Mouse (Mus musculus): ENCODE results near the gene Ttc39a. TPM values are rescaled to one million over a fixed set of nuclear protein-coding genes. Genes with fewer than 3 reads are reported as not detected.

The Ttc39a gene
- polyA plus RNA-seq, 1 experiment from 2014 or later = 3.2 TPM

DNA sequence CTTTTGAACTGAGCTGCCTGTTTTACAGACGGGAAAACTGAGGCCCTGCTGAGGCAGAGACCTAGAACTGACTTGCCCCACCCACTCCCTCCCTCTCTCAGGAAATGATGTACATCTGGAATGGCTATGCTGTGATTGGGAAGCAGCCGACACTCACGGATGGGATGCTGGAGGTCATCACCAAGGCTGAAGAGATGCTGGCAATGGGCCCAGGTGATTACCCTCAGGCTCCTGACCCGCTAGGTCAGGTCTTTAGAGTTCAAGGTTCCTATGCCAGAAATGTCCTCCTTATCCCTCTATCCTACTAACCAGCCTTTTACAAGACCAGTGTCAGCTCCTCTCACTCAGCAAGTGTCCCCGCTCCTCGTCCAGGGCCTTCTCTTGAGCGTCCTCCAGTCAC is 35.7 kb downstream of the Ttc39a start:
- Histone ChIP-seq H3K36me3 (0 out of 2 replicates have a peak, but pooled peaks cover 7% of the 10 kb centered on the region), H3K9me3 (no peaks in the 10 kb centered on the region), H3K27me3 (no peaks in the 10 kb centered on the region), H3K27ac (replicated peaks) (no peak overlapping the region), H3K9ac (no peak overlapping the region), H3K4me1 (replicated peaks) (peaks cover 6% of the 10 kb centered on the region; the same call in 1 of the 2 replicates), H3K4me2 (no peak overlapping the region), H3K4me3 (no peak overlapping the region)
- 94% methylated on average over 7 of the region's 7 CpGs for WGBS
- ATAC-seq (ENCODE audit: low FRiP score, low read depth) = no peak

DNA sequence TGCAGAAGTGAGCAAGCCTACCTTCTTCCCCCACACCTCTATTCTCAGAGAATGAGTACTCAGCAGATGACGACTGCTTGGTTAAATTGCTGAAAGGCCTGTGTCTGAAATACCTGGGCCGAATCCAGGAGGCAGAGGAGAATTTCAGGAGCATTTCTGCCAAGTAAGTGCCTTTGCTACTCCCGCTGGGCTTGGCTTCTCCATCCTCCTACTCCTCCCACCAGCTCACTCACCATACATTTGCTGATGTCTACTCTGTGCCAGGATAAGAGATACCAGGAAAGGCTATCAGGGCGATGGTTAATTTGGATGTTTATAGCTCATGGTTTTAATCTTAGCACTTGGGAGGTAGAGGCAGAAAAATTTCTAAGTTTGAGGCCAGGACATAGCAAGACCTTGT is 36.2 kb downstream of the Ttc39a start:
- WGBS = 77% methylated on average over 4 of the region's 4 CpGs
- no peaks in the 10 kb centered on the region for H3K27me3 ChIP-seq
- H3K4me3 ChIP-seq = no peak overlapping the region
- no peak overlapping the region for H3K9ac ChIP-seq
- H3K4me1 ChIP-seq (replicated peaks) = peaks cover 6% of the 10 kb centered on the region; the same call in 1 of the 2 replicates
- H3K27ac ChIP-seq (replicated peaks) = no peak overlapping the region
- no peak for ATAC-seq (ENCODE audit: low FRiP score, low read depth)
- no peak overlapping the region for H3K4me2 ChIP-seq
- H3K36me3 ChIP-seq = 0 out of 2 replicates have a peak, but pooled peaks cover 7% of the 10 kb centered on the region
- no peaks in the 10 kb centered on the region for H3K9me3 ChIP-seq

DNA sequence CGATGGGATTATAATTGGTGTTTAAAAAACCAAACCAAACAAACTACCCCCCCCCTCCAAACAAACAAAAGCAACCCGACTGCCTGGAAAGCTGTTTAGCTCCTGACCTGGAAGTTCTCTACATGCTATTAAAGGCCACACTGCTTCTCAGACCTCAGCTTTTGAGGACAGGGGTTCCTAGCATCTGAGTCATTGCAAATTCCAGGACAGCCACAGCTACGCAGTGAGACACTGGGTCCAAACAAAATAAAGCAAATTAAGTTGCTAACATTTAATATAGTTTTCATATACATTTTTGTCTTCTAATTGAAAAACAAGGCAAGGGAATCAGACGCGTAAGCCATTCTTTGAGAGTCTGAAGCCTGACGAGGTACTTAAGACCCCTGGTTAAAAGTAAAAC is 38.0 kb downstream of the Ttc39a start:
- Histone ChIP-seq H3K4me3 (no peak overlapping the region), H3K27ac (replicated peaks) (no peak overlapping the region), H3K4me1 (replicated peaks) (peaks cover 6% of the 10 kb centered on the region; the same call in 1 of the 2 replicates), H3K4me2 (no peak overlapping the region), H3K9me3 (no peaks in the 10 kb centered on the region), H3K36me3 (0 out of 2 replicates have a peak, but pooled peaks cover 7% of the 10 kb centered on the region), H3K9ac (no peak overlapping the region), H3K27me3 (no peaks in the 10 kb centered on the region)
- ATAC-seq (ENCODE audit: low FRiP score, low read depth) = no peak
- WGBS = 81% methylated on average over 6 of the region's 6 CpGs

DNA sequence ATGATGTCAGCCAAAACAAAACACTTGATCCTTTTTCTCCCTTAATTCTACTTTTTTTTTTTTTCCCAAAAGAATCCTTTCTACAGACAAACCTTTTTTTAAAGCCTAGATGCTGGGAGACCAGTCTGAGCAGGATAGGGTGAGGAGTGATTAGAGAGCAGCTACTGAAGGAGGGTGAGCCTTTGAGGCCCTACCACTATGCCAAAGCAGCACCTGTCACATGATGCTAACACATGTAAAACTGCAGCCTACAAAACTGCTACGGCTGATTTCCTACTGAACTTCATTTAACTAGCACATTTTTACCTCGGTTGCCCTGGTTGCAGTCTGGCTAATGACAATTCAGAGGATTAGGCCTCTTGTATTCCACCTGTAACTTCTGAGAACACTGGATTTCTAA is 38.5 kb downstream of the Ttc39a start:
- Histone ChIP-seq H3K36me3 (0 out of 2 replicates have a peak, but pooled peaks cover 10% of the 10 kb centered on the region), H3K9me3 (no peaks in the 10 kb centered on the region), H3K4me1 (replicated peaks) (peaks cover 6% of the 10 kb centered on the region; the same call in 1 of the 2 replicates), H3K4me3 (no peak overlapping the region), H3K4me2 (no peak overlapping the region), H3K27me3 (no peaks in the 10 kb centered on the region), H3K9ac (no peak overlapping the region), H3K27ac (replicated peaks) (no peak overlapping the region)
- WGBS = 61% methylated on average over 2 of the region's 2 CpGs
- no peak for ATAC-seq (ENCODE audit: low FRiP score, low read depth)

DNA sequence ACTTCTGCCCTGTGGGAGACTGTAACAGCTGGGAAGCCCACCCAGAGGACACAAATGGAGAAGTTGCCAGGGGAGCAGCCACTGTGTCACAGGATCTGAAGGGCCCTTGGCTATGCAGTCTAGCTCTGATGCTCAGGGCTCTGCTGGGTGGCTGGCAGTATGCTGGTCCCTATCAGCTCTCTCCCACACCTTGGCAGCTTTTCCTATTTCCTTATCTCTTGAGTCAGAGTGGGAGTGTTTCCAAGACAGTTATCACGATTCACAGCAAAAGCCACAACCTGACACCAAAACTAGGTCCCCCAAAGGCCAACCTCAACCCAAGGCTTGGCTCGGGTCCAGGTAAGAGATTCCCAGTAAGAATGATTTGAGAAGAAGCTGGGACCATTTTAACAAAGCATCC is 39.0 kb downstream of the Ttc39a start:
- no peaks in the 10 kb centered on the region for H3K27me3 ChIP-seq
- WGBS = 79% methylated on average over 2 of the region's 2 CpGs
- no peak overlapping the region for H3K4me3 ChIP-seq
- ATAC-seq (ENCODE audit: low FRiP score, low read depth) = no peak; the same call in 1 of the 2 replicates
- H3K9ac ChIP-seq = no peak overlapping the region
- H3K9me3 ChIP-seq = no peaks in the 10 kb centered on the region
- no peak overlapping the region for H3K27ac ChIP-seq (replicated peaks)
- H3K4me1 ChIP-seq (replicated peaks) = peaks cover 6% of the 10 kb centered on the region; the same call in 1 of the 2 replicates
- no peak overlapping the region for H3K4me2 ChIP-seq
- H3K36me3 ChIP-seq = 0 out of 2 replicates have a peak, but pooled peaks cover 10% of the 10 kb centered on the region

DNA sequence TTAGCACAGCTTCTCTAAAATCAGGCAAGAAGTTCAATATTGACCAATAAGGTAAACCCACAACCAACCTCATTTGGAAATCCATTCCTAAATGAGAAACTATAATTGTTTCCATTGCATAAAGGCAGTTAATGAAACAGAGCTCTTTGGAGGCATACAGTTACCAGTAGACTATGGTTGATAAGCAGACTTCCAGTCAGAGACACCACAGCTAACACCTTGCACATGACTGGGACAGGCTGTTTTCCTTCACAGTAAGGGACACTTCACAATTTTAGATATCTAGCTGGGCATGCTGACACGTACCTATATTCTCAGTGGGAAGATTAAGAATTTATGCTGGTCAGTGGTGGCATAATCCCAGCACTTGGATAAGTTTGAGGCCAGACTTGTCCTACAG is 39.5 kb downstream of the Ttc39a start:
- WGBS = 85% methylated on average over 1 of the region's 1 CpGs
- ATAC-seq (ENCODE audit: low FRiP score, low read depth) = no peak
- no peaks in the 10 kb centered on the region for H3K9me3 ChIP-seq
- no peak overlapping the region for H3K27ac ChIP-seq (replicated peaks)
- no peak overlapping the region for H3K9ac ChIP-seq
- H3K4me3 ChIP-seq = no peak overlapping the region
- no peak overlapping the region for H3K4me2 ChIP-seq
- H3K36me3 ChIP-seq = 0 out of 2 replicates have a peak, but pooled peaks cover 10% of the 10 kb centered on the region
- H3K27me3 ChIP-seq = no peaks in the 10 kb centered on the region
- H3K4me1 ChIP-seq (replicated peaks) = peaks cover 6% of the 10 kb centered on the region; the same call in 1 of the 2 replicates

DNA sequence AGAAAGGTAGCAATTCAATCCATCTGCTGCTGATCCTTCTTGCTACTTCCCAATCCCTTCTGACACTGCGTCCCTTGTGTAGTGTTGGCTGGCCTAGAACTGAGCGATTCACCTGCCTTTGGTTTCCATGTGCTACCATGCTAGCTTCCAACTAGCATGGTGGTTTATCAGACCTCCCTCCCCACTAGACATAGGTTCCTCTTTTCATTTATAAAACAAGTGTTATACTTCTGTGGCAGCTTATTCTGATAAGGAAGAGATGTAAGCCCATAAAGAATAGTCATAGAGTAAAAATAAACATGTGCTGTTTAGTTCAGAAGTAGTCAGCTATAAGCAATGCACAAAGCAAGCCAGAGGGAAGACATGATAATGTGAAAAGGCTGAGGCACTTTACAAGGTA is 42.1 kb downstream of the Ttc39a start:
- H3K9me3 ChIP-seq = no peaks in the 10 kb centered on the region
- peaks cover 6% of the 10 kb centered on the region; the same call in 1 of the 2 replicates for H3K4me1 ChIP-seq (replicated peaks)
- H3K36me3 ChIP-seq = peaks cover 23% of the 10 kb centered on the region; the same call in 1 of the 2 replicates
- ATAC-seq (ENCODE audit: low FRiP score, low read depth) = no peak
- WGBS = 100% methylated on average over 2 of the region's 2 CpGs
- no peaks in the 10 kb centered on the region for H3K27me3 ChIP-seq
- no peak overlapping the region for H3K9ac ChIP-seq
- H3K4me2 ChIP-seq = no peak overlapping the region
- H3K27ac ChIP-seq (replicated peaks) = no peak overlapping the region
- no peak overlapping the region for H3K4me3 ChIP-seq

DNA sequence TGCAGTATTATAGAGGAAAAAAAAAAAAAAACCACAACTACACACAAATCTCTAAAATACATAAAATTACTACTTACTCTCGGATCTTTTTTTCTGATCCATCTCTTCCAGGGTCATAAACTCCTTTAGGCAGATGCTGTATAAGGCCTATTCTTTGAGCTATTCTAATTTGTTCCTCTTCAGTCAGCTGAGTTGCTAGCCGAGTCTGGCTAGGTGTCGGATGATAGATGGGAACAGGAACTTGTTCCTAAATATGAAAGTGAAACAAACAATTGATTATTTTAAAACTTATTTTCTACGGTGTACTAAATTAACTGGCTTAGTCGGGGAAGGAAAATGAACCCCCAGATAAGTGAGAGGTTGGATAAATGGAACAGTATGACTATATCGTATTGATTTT is 50.4 kb downstream of the Ttc39a start:
- Histone ChIP-seq H3K4me2 (no peak overlapping the region), H3K36me3 (peaks cover 22% of the 10 kb centered on the region), H3K4me3 (no peak overlapping the region), H3K27ac (replicated peaks) (no peak overlapping the region), H3K9ac (no peak overlapping the region), H3K4me1 (replicated peaks) (no peaks in the 10 kb centered on the region), H3K27me3 (no peaks in the 10 kb centered on the region), H3K9me3 (no peaks in the 10 kb centered on the region)
- WGBS = 92% methylated on average over 6 of the region's 6 CpGs
- no peak for ATAC-seq (ENCODE audit: low FRiP score, low read depth)

DNA sequence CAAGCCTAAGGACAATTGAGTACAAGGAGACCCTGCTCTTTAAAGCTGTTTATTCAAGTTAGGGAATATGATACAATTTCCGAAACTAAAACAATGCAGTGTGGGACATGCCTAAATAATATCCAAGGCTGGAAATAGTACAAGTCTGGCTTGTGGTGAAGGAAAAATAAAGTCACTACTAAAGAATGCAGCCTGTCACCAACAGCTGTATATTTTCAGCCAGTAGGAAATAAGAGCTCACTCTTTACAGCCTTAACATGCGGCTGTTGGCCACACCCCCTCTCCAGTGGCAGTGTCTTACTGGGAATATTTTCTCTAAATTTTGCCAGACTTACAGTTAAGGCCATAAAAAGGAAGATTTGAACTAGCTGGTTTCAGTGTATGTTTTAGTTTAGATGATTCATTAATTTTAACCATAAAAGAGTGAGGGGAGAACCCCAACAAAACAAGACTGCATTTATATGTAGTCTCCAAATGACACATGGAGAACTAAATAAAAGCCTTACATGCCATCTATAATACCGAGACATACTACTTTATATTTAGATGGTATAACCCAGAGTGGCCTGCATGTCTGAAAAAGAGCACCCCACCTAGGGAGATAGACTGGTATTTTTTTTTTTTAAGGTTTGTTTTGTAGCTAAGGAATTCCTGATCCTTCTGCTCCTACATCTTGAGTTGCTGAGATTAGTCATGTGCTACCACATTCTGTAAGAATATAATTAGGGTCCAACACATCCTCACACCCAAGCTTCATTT is 54.2 kb downstream of the Ttc39a start:
- Histone ChIP-seq H3K36me3 (0 out of 2 replicates have a peak, but pooled peaks cover 3% of the 10 kb centered on the region), H3K4me3 (no peak overlapping the region), H3K4me2 (no peak overlapping the region), H3K4me1 (replicated peaks) (no peaks in the 10 kb centered on the region), H3K9ac (no peak overlapping the region), H3K27me3 (no peaks in the 10 kb centered on the region), H3K27ac (replicated peaks) (no peak overlapping the region), H3K9me3 (no peaks in the 10 kb centered on the region)
- WGBS = 78% methylated on average over 3 of the region's 3 CpGs
- ATAC-seq (ENCODE audit: low FRiP score, low read depth) = no peak

DNA sequence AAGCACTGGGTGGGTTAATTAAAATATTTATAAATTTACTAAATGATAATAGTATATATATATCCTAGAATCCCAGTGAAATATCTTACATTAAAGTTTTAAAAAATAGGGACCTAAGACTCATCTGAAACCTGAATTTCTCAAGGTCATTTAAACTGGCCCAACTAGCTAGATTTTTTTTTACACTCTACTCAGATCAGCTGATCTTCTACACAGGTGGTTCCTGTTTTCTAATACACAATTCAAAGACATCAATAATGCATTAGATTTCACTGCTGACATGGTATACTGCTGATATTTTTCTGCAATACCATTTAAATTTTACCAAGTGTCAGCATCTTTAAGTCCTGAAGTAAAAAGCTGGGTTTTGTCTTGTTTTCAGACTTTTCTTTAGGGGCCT is 57.5 kb downstream of the Ttc39a start:
- Histone ChIP-seq H3K27me3 (no peaks in the 10 kb centered on the region), H3K4me1 (replicated peaks) (no peaks in the 10 kb centered on the region), H3K27ac (replicated peaks) (no peak overlapping the region), H3K4me2 (no peak overlapping the region), H3K9me3 (no peaks in the 10 kb centered on the region), H3K4me3 (no peak overlapping the region), H3K9ac (no peak overlapping the region), H3K36me3 (no peaks in the 10 kb centered on the region)
- no peak for ATAC-seq (ENCODE audit: low FRiP score, low read depth)

DNA sequence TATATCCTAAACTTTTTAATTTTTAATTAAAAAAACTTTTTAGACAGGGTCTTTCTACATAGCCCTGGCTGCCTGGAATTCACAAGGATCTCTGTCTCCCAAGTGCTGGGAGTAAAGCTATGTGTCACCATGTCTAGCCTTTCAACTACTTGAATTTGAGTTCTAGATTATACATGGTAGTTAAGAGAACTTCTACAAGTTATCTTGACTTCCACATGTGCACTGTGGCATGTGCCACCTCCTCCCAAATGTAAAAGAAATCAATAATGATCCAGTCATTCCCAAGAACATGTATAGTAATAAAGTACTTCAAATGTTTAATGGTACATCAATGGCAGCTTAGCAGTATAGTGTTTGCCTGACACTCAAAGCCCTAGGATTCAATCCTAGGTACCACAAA is 61.3 kb downstream of the Ttc39a start:
- H3K36me3 ChIP-seq = 0 out of 2 replicates have a peak, but pooled peaks cover 2% of the 10 kb centered on the region

DNA sequence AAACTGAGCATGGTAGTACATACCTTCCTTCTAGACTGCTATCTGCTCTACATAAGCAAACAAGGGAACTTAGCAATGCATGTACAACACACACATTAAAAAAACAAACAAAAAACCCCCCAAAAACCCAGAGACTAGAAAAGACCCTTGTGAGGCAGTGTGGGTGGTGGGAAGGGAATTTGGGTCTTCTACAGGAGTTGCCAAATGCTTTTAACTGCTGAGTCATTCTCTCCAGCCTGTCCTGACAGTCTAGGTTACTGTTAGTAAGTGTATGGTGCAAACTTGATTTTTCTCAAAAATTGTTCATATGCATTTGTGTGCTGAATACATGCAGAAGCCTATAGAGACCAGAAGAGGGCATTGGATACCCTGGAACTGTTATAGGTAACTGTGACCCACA is 65.2 kb downstream of the Ttc39a start:
- no peak for ATAC-seq (ENCODE audit: low FRiP score, low read depth)
- Histone ChIP-seq H3K9ac (no peak overlapping the region), H3K36me3 (0 out of 2 replicates have a peak, but pooled peaks cover 3% of the 10 kb centered on the region), H3K4me3 (no peak overlapping the region), H3K4me1 (replicated peaks) (peaks cover 23% of the 10 kb centered on the region), H3K27ac (replicated peaks) (no peak overlapping the region), H3K27me3 (no peaks in the 10 kb centered on the region), H3K9me3 (no peaks in the 10 kb centered on the region), H3K4me2 (no peak overlapping the region)

More for the DNA sequence above, 61.3 kb downstream of the Ttc39a start:
- Histone ChIP-seq H3K27ac (replicated peaks) (no peak overlapping the region), H3K4me2 (no peak overlapping the region), H3K9me3 (no peaks in the 10 kb centered on the region), H3K9ac (no peak overlapping the region), H3K4me1 (replicated peaks) (0 out of 2 replicates have a peak, but pooled peaks cover 5% of the 10 kb centered on the region), H3K27me3 (no peaks in the 10 kb centered on the region), H3K4me3 (no peak overlapping the region)
- no peak for ATAC-seq (ENCODE audit: low FRiP score, low read depth)

Measured in hindbrain, embryonic 15.5 days (tissue).